Mouse (Mus musculus): ENCODE measurements around the gene Aifm3.

GRCm38 (mm10) chr16:17461596-17461995 lies 27.8 kb upstream of the Aifm3 start:
- TF ChIP-seq CTCF (IDR thresholded peaks at IDR 0.05; ENCODE audit: low read depth, low read length) (no peak), TAL1 (conservative IDR thresholded peaks at IDR 0.05; ENCODE audit: low read depth, low read length) (no peak), POLR2AphosphoS5 (IDR thresholded peaks at IDR 0.05; ENCODE audit: insufficient replicate concordance, low read depth, low read length) (no peak), GATA1 (IDR thresholded peaks at IDR 0.05; ENCODE audit: borderline replicate concordance, low read length) (no peak)

Data from G1E (cell line).